Mouse (Mus musculus): ENCODE data around the gene Calhm2.

The Calhm2 gene

DNA sequence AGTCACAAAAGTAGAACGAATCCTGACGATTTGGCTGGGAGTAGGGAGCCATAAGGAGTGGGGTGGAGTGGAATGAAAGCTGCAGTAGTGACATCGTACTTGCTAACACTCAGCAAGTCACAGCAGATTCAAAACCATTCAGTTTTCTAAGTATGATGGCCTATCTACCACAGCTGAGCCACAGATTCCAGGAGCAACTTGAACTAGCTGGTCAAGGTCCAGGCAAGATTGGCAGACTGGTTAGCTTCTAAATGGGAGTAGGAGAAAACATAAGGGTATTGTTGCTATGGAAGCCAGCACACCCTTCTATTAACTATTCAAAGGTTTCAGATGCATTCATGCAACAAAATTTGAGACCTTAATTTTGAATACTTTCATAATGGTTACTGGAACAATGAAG, 49.9 kb downstream of the Calhm2 start:
- no peak for DNase-seq (ENCODE audit: low read depth in 2 of 2, low spot score in 2 of 2)

- peak; percentile 80 to 82 for DNase-seq (ENCODE audit: low read depth in 2 of 2, low spot score in 2 of 2)
Measured at GRCm38 (mm10) chr19:47067924-47068611, 70.0 kb downstream of the Calhm2 start.

DNA sequence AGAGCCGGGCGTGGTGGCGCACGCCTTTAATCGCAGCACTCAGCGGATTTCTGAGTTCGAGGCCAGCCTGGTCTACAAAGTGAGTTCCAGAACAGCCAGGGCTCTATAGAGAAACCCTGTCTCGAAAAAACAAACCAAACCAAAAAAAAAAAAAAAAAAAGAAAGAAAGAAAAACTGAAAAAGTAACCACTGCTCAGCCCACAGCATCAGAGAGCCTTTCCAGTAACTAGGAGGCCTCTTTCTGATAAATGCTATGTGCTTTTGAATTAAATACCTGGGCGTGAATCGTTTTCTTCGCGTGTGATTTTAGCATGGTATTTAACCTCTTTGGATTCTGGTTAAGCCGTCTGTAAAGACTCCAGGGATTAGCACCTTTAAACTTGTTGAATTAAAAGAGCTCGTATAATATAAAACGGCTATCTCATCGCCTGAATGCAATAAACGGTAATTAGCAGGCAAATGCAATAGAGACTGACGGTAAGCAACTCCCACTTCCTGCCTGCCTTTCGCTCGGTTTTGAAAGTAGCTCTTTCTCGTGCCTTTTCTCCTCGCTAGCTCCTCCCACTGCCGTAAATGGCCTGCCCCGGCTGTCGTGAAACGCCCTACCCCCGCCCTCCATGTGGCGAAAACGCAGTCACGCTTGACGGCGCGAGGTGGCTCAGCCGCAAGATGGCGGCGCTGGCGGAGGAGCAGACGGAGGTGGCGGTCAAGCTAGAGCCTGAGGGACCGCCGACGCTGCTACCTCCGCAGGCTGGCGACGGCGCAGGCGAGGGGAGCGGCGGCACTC, 70.8 kb downstream of the Calhm2 start, which contains the start of gene Taf5:
Taf5 (plus strand) TSS at position 651 of the 787 bp plus-strand sequence.
- peak; percentile 96 to 99 for DNase-seq (ENCODE audit: low read depth in 2 of 2, low spot score in 2 of 2)

DNA sequence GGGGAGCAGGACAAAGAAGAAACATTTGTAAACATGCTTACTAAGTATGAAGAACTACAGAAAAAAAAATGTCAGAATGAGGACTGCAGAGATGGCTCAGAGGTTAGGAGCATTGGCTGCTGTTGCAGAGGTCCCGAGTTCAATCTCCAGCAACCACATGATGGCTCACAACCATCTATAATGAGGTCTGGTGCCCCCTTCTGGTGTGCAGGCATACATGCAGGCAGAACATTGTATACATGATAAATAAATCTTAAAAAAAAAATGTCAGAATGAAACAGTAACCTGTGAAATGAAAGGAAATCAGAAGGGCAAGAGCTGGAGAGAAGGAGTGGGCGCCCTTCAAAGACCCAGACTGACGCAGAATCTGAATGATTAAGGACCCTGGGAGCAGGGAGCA, 72.2 kb downstream of the Calhm2 start:
- no peak for DNase-seq (ENCODE audit: low read depth in 2 of 2, low spot score in 2 of 2)

DNA sequence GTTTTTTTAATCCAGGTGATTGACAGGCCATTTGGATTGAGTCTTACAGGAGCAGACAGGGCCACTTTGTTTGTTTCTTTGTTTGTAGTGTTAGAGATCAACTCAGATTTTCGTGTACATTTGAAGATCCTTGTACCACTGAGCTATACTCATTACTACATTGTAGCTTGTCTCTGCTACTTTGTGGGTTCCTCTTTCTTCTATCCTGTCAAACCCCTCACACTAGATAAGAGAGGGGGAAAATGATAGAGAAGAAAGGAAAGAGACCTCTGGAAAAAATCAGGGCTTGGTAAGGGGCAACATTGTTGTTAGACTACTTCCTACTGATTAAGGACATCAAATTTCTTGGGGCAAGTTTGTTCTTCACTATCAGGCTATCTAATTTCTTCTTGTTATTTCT, 80.4 kb downstream of the Calhm2 start:
- no peak for DNase-seq (ENCODE audit: low read depth in 2 of 2, low spot score in 2 of 2)

Measured in CD8-positive naive resting alpha-beta T cell, adult 2 months (primary cell).